Mouse (Mus musculus): Measurements from ENCODE around the gene Qpctl. TPM values are rescaled to one million over a fixed set of nuclear protein-coding genes. Genes with fewer than 3 reads are reported as not detected.

Gene Qpctl
- total RNA-seq (2021): 1 to 10 TPM; 3.1 to 4.2 TPM
- long read RNA-seq, experiment 1, transcript Qpctl-201 (7 exons, 2,710 nt): major isoform, 5 of 6 reads
- long read RNA-seq, experiment 1, partial matches to known transcripts: 0 of 6 reads
- long read RNA-seq, experiment 1, other reads (novel, unspliced or antisense): 1 of 6 reads
- long read RNA-seq, experiment 2, transcript Qpctl-201 (7 exons, 2,710 nt): major isoform, 5 of 6 reads
- long read RNA-seq, experiment 2, partial matches to known transcripts: 0 of 6 reads
- long read RNA-seq, experiment 2, other reads (novel, unspliced or antisense): 1 of 6 reads

DNA sequence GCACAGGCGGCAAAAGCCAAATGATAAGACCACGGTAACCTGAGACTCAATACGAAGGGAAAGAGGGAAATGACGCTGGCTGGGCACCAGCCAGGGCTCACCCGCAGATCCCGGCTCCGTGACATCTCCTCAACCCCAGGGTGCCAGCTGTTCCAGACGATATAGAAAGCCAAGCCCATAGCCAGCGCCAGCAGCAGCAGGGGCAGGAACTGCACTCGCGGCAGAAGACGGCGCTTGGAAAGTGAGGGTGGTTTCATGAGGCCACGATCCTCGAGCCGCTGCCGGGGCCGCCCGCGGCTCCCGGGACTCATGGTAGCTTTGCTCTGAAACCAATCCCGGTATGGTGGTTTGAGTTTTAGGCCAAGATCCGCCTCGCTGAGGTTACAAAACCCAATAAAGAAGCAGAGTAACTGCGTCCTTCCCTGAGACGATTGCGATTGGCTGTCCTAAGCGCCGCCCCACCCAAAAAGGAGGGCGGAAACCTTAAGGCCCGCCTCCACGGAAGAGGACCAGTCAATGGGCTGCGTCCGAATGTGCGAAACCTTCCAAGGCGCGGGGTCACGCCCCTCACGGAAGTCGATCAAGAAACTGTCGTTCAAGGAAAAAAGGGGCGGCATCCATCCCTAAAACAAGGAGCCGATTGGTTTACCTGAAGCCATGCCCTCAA is at the start of gene Qpctl:
TSS of gene Qpctl (minus strand) at position 417 of the 667 bp plus-strand sequence.
- peak; percentile 99 for DNase-seq
- intact Hi-C loops (cut with DNase I; ENCODE audit: low total_unique reads): no loop called here

DNA sequence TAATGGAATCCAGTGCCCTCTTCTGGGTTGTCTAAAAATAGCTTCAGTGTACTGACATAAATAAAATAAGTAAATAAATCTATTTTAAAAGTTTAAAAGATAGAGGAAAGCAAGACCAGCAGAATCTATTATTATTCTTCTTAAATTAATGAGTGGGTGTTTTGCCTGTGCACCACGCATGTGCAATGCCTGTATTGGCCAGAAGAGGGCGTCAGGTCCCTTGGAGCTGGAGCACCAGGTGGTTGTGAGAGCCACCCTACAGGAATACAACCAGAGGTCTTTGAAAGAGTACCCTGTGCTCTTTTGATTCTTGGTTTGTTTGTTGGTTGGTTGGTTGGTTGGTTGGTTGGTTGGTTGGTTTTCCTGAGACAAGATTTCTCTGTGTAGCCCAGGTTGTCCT is 48.9 kb upstream of the Qpctl start:
- intact Hi-C loops (cut with DNase I; ENCODE audit: low total_unique reads): no loop called here
- no peak for DNase-seq

DNA sequence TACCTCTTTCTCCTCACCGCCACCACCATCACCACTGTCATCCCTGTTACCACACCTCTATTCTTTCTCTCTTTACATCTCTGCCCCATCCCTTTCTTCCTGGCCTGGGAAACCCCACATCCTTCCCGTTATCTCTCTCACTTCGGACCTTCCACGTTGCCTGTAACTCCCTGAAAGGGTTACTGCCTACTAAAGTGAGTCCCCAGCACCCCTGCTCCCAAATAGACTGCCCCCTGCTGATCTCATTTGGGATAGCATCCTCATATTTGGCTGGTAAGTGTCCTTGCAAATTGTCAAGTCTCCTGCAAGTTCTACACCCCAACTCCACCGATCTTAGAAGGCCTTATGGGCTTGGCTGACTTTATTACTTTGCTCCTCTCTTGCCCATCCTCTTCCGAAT is 47.6 kb upstream of the Qpctl start:
- no peak for DNase-seq
- intact Hi-C loops (cut with DNase I; ENCODE audit: low total_unique reads): no loop called here

DNA sequence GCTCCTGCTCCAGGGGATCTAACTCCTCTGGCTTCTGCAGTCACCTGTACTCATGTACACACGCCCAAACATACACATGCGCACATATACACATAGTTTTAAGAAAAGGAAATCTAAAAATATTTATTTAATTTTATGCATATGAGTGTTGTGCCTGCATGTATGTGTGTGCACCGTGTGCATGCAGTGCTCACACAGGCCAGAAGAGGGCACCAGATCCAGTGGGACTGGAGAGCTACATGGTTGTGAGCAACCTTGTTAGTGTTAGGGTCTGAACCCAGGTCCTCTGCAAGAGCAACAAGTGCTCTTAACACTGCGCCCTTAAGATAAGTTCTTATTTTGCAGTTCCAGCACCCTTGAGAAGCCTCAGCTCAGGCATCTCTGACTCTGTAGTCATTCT is 45.6 kb upstream of the Qpctl start:
- no peak for DNase-seq
- intact Hi-C loops (cut with DNase I; ENCODE audit: low total_unique reads): no loop called here

DNA sequence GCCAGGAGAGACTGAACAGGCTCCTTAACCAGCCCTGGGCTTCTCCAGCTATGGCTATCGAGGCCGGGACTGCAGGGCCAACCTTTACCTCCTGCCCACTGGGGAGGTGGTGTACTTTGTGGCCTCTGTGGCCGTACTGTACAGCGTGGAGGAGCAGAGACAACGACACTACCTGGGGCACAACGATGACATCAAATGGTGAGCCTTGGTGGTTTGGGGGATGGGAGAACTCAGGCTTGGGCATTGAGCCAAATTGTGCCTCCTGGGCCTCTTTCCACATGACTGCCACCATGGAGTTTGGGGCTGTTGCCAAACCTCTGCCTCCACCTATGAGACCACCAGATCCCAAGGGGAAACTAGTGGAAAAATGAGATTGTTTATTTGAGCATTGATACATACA is 35.7 kb upstream of the Qpctl start:
- intact Hi-C loops (cut with DNase I; ENCODE audit: low total_unique reads): no loop called here
- no peak for DNase-seq

DNA sequence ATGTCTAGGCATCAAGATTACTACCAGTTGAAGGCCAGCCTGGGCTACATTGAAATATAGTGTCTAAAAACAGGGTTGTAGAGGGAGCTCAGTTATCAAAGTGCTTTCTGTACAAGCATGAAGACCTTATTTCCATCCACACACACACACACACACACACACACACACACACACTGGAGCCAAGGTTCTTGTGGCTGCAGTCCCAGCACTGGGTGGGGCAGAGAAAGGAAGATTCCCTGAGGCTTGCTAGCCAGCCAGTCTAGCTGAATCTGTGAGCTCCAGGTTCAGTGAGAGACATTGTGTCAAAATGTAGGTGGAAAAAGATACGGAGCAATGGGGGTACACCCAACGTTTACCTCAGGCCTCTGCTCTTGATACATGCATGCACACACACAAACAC is 35.2 kb upstream of the Qpctl start:
- intact Hi-C loops (cut with DNase I; ENCODE audit: low total_unique reads): no loop called here
- no peak for DNase-seq

DNA sequence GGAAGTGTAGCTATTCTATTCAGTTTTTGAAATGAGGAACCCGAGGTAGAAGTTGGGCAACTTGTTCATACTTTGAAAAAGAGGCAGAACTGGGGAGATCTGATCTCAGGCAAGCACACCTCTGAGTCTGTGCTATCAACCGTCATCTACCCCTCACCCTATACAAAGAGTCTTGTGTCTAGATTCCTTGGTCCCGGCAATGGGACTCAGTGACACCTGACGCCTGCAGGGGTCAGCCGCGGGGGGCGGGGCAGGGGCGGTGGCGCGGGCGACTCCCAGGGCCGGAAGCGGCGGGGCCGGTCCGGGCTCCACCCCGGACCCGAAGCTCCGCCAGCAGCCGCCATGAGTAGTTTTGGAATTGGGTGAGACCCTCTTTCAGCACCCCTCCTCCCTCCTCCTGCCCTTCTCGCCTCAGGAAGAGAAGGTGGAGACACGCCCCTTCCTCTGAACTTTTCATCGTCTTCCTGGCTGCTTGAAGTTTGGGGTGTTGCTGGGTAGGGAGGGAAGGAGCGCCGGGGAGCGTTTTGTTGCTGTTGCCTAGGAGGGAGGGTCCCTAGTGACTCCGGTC is 31.9 kb upstream of the Qpctl start:
- intact Hi-C loops (cut with DNase I; ENCODE audit: low total_unique reads): no loop called here
- DNase-seq: no peak

DNA sequence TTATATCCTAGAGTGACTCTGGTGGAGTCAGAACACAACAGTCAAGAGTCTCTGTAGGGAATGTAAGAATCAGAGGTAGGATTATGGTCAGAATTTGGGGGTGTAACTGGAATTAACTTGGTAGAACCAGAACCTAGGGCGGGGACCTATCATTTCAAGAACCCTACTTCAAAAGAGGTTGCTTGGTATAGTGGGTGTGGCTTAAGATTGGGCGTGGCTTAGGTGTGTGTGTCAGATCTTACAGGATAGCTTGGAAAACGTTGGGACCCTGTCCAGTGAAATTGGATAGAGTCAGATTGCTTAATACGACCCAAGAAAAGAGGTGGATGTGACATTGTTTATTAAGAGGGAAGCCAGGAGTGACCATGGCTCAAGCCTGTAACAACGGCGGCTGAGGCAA is 30.8 kb upstream of the Qpctl start:
- no peak for DNase-seq
- intact Hi-C loops (cut with DNase I; ENCODE audit: low total_unique reads): loop anchor here (5.0 kb wide), 1 partner anchor 32 kb away; the partner anchor contains the start of gene Gpr4

DNA sequence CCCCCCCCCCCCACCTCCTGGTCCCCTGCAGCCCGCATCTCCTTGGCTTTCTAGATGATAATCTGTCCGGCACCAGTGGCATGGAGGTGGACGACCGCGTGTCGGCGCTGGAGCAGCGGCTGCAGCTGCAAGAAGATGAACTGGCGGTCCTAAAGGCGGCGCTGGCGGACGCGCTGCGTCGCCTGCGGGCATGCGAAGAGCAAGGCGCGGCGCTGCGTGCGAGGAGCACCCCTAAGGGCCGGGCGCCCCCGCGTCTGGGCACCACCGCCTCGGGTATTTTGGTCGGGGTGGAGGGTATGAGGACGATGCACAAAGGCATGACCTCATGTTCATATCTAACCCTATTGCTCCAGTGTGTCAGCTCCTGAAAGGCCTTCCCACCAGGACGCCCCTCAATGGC is 30.1 kb upstream of the Qpctl start:
- DNase-seq: peak; percentile 75
- intact Hi-C loops (cut with DNase I; ENCODE audit: low total_unique reads): loop anchor here (5.0 kb wide), 1 partner anchor 33 kb away; the partner anchor contains the start of gene Gpr4

DNA sequence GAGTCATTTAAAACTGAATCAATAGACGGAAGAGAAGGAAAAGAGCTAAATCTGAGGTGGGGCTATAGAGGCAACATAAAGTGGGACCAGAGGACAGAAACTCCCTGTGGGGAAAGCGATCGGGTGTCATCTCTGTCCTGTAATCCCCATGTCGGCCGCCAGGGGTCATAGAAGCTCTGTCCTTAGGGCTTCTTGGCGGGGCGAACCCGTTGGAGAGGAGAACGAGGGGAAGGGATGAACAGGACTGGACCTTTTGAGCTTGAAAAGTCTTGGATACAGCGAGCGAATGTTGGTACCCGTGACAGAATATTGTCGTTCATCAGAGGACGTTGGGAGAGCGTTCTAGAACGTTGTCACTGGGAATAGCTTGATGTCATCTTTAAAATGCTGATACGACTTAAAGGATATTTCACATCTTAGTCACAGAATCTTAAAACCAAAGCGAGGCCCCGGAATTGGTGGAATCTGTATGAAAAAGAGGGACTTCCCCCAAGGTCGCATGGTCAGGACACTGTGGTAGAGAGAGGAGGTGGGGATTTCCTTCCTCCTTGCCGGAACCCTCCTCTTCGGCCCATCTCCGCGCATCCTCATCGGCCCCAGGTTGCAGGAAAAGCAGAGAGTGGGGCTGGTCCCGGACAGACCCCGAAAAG is 29.5 kb upstream of the Qpctl start:
- peak; percentile 69 for DNase-seq
- intact Hi-C loops (cut with DNase I; ENCODE audit: low total_unique reads): loop anchor here (5.0 kb wide), 1 partner anchor 34 kb away; the partner anchor contains the start of gene Gpr4

DNA sequence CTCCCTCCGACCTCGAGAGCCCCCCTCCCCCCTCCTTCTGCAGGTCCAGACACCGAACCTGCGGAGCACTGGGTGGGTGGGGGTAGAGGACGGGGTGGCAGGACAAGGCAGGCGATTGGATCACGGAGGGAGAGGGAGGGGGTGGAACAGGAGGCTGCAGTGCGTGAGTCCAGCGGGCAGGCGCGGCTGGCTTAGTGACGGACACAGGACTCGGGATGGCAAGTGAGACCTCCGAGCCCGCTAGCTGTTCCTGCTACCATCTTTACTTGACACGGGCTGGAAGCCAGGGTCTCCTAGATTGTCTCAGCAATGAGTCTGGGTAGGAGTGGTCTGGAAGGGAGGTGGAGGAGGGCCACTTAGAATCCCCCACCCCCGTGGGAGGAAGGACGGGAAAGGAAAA is 28.9 kb upstream of the Qpctl start:
- intact Hi-C loops (cut with DNase I; ENCODE audit: low total_unique reads): loop anchor here (5.0 kb wide), 1 partner anchor 34 kb away; the partner anchor contains the start of gene Gpr4

DNA sequence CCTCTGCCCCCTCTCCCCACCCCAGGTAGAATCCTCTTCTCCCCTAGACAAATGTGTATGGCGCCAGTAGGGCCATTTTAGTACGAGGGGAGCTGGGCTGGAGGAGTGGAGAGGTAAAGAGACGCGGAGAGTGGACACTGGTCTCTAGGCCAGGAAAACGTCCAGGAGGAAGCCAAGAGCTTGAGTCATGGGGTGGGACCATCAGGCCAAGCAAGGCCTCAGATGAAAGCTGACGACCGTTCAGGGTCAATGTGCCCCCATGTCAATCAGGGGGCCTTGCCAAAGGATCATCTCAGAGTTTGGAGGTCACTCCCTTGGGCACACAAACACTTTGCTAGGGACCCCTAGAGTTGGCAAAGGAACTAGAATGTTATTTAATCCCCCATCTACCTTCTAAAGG is 28.1 kb upstream of the Qpctl start:
- no peak for DNase-seq
- intact Hi-C loops (cut with DNase I; ENCODE audit: low total_unique reads): loop anchor here (5.0 kb wide), 1 partner anchor 35 kb away; the partner anchor contains the start of gene Gpr4

More for the DNA sequence above, 28.9 kb upstream of the Qpctl start:
- DNase-seq: no peak

DNA sequence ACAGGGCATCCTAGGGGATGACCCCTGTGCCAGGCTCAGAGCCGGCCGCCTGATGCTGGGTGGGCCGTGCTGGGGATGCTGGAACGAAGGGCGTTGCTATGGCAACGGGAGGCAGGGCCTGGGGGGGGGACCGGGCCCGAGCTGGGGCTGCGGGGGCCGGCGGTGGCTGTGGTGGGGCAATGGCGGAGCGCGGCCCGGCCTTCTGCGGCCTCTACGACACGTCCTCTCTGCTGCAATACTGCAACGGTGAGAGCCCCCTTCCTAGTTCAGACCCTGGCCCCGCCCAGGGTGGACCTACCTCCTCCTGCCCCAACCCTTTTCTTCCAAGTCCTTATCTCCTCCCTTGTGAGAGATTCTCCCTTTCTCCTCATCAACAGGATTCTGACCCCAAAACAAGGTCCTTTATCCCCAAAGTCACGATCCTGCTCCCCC is 27.4 kb upstream of the Qpctl start:
- intact Hi-C loops (cut with DNase I; ENCODE audit: low total_unique reads): loop anchor here (5.0 kb wide), 1 partner anchor 36 kb away; the partner anchor contains the start of gene Gpr4
- no peak for DNase-seq

DNA sequence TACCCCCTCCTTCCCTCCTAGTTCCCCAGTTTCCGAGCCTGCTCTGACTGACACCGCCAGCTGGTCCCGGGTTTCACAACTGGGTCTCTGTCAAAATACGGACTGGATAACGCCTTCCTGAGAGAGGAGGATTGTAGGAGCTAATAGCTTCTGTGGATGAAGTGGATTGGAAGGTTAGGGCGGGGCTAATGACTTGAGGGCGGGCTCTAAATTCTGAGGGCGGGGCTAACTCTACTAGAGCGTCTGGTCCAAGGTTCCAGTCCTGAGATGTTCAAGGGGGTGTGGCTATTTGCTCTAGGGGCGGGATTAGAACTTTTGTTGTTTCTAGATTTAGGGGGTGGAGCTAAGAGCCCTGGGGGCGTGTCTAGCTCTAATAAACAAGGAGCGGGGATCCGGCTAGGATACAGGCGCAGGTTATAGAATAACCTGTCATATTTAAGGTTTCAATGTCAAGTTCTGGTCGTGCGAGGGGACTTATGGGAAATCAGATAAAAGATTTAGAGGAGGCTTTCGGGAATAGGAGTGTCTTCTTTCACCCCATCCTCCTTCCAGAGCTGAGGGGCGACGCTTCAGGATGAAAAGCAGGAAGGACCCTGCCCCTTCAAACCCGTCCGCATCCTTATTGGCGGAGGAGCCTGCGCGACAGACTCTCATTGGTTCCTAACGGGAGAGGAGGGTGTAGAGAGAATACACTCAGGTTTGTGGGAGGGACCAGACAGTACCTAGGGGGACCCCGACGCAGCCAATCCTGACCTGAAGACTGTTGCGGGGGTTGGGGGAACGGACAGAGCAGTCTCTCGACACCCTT is 26.8 kb upstream of the Qpctl start, which contains the start of gene Eml2:
TSS of gene Eml2 (plus strand) at position 714 of the 808 bp plus-strand sequence.
- peak; percentile 59 for DNase-seq
- intact Hi-C loops (cut with DNase I; ENCODE audit: low total_unique reads): loop anchor here (5.0 kb wide), 1 partner anchor 36 kb away; the partner anchor contains the start of gene Gpr4

DNA sequence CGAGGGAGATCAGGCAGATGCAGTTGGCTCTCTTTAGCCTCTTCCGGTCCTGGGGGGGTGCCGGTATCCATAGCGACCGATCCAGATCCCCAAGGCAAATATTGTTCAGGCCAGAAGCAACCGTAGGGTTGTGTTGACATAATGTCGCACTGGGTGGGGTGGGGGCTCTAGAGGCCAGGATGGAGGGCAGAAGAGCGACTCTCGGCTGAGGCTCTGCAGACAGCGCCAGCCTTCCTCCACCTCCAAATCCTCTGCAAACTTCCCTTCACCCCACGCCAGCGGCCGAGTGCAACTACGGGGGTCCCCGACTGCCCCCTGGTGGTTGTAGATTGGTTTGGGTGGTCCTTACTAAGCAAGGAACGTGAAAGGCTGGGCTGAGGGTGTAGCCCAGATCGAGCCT is 23.8 kb upstream of the Qpctl start:
- intact Hi-C loops (cut with DNase I; ENCODE audit: low total_unique reads): no loop called here

DNA sequence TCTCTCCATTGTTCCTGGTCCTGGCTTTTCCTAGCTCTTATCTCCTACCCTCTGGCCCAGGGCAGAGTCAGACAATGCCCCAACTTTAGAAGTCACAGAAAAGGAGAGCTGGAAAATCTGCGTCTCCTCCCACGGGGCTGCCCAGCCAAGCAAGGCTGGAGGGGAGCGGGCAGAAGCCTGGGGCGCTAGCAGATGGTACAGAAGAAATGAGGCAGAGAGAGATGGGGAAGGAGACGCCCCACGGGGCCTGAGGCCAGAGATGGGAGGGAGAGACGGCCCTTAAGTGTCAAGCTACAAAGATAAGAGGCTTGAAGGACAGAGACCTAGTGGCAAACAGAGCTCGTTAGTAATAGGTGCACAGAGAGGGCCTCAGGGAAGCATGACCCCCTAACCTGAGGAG is 22.7 kb upstream of the Qpctl start:
- intact Hi-C loops (cut with DNase I; ENCODE audit: low total_unique reads): no loop called here
- DNase-seq: no peak

More for the DNA sequence above, 23.8 kb upstream of the Qpctl start:
- peak; percentile 88 for DNase-seq

DNA sequence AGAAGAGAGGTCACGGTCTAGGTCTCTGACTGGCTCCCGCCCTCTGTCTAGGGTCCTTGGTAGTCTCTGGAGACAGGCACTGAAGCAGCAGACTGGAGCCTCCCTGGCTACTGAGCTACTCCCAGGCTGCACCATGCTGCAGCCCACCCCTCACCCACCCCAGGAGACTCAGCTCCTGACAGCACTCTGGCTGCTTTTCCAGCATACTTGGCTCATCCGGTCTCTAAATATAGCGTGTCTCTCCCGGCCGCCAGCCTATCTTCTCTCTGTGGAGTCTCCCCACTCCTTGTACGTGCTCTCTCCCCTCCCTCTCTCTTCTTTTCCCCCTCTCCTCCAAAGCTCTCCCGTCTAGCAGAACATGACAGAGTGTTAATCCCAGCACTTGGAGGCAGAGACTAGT is 21.1 kb upstream of the Qpctl start:
- DNase-seq: no peak
- intact Hi-C loops (cut with DNase I; ENCODE audit: low total_unique reads): no loop called here

DNA sequence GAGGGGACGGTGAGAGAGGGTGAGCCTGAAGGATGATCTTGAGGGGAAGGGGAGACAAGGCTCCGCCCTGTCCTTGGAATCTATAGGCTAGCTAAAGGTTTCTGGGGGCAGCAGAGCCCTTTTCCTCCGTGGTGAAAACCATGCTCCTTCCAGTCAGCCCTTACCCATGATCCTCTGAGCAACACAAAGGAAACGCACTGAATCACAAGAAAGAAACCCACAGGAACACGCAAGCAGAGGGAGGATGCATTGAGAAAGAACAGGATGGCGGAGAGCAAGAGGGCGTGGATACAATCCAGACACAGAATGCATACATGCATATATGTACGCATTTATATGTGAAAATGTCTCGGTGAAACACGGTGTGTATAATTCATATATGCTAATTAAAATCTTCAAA is 20.4 kb upstream of the Qpctl start:
- no peak for DNase-seq
- intact Hi-C loops (cut with DNase I; ENCODE audit: low total_unique reads): no loop called here

DNA sequence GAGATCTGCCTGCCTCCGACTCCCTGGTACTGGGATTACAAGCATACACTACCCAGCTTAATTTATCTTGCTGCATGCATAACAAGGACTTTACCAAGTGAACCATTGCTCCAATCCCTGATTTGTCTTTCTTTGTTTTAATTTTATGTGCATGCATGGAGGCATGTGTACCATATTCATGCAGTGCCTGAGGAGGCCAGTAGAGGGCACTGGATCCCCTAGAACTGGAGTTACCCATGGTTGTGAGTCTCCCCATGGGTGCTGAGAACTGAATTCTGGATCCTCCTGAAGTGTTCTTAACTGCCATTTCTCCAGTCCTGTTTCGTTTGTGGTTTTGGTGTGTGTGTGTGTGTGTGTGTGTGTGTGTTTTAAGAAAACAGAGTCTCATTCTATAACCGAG is 17.9 kb upstream of the Qpctl start:
- intact Hi-C loops (cut with DNase I; ENCODE audit: low total_unique reads): no loop called here
- no peak for DNase-seq

Data from gastrocnemius, postnatal 14 days (tissue).